ENCODE assay signal across 10 mouse cellular contexts in the genomic region with DNA sequence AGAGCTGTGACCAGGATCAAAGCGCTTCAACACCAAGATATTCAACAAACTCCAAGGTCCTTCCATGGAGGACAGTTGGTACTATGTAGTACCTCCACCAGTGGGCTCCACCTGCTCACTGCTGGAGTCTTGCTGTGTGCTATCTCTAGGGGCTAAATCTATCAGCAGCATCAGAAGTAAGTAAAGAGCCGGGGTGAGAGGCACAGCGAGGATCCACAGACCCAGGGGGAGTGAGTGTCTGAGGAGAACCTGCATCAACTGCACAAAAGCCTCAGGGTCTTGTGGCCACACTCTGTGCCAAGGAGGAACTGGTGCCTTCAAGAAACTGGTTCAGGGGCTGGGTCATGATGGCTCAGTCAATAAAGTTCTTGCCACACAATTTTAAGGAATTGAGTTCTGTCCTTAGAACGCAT. TPM values are rescaled to one million over a fixed set of nuclear protein-coding genes. Genes with fewer than 3 reads are reported as not detected.
DNase-seq lines count a peak whose midpoint lies in the region; ATAC-seq lines count a peak whose summit lies in the region.
"Had no signal": no experiment of that assay in that cellular context is flagged by ENCODE, and none has a peak within 500 bp of the region (broad histone marks: within the 10 kb centered on the region; RNA-seq: fewer than 3 reads in every experiment).

No protein-coding gene starts in this region.

- H3K4me2 ChIP-seq in midbrain, embryonic 11.5 days = no peak overlapping the region
- H3K4me2 ChIP-seq in intestine, embryonic 15.5 days (replicated peaks) = no peak overlapping the region

- no peaks in the 10 kb centered on the region for H3K36me3 ChIP-seq in midbrain, embryonic 10.5 days
- no peaks in the 10 kb centered on the region for H3K36me3 ChIP-seq in midbrain, embryonic 11.5 days (ENCODE audit: control insufficient read depth, insufficient read depth, low read length)
- H3K36me3 ChIP-seq in intestine, embryonic 15.5 days = no peaks in the 10 kb centered on the region

- WGBS in midbrain, embryonic 10.5 days = 79% methylated on average over 4 of the region's 4 CpGs
- WGBS in midbrain, embryonic 11.5 days = 79% methylated on average over 4 of the region's 4 CpGs
- WGBS in intestine, embryonic 15.5 days = 72% methylated on average over 4 of the region's 4 CpGs

- H3K4me1 ChIP-seq in midbrain, embryonic 10.5 days = peaks cover 31% of the 10 kb centered on the region
- H3K4me1 ChIP-seq in midbrain, embryonic 11.5 days (ENCODE audit: control insufficient read depth, insufficient read depth, low read length) = peaks cover 9% of the 10 kb centered on the region
- peaks cover 17% of the 10 kb centered on the region for H3K4me1 ChIP-seq in intestine, embryonic 15.5 days (replicated peaks)

- no peak overlapping the region for H3K9ac ChIP-seq in midbrain, embryonic 11.5 days (ENCODE audit: low read length)
- H3K9ac ChIP-seq in intestine, embryonic 15.5 days = no peak overlapping the region

- no peaks in the 10 kb centered on the region for H3K9me3 ChIP-seq in midbrain, embryonic 10.5 days (replicated peaks)
- no peaks in the 10 kb centered on the region for H3K9me3 ChIP-seq in midbrain, embryonic 11.5 days (ENCODE audit: control insufficient read depth, low read length)
- no peaks in the 10 kb centered on the region for H3K9me3 ChIP-seq in intestine, embryonic 15.5 days

- peak; percentile 45 for DNase-seq in embryo, embryonic 10 days (ENCODE audit: low spot score)
- no peak for DNase-seq in embryo, embryonic 11 days
- DNase-seq in midbrain, embryonic 10.5 days (ENCODE audit: low spot score) = no peak
- no peak for DNase-seq in midbrain, embryonic 11.5 days (ENCODE audit: low spot score, missing footprints)
- DNase-seq in retina, embryonic 14.5 days (ENCODE audit: low spot score) = peak; percentile 51
- DNase-seq in heart, postnatal 4 days = no peak
- DNase-seq in layer of hippocampus, postnatal 14 days (ENCODE audit: low spot score in 2 of 2) = no peak
- DNase-seq: cerebellum, adult 11-12 months had no signal

- peaks cover 25% of the 10 kb centered on the region for H3K27me3 ChIP-seq in midbrain, embryonic 10.5 days (ENCODE audit: low read depth, poor library complexity, severe bottlenecking)
- no peaks in the 10 kb centered on the region for H3K27me3 ChIP-seq in midbrain, embryonic 11.5 days (ENCODE audit: control insufficient read depth, insufficient read depth, low read length)
- H3K27me3 ChIP-seq in intestine, embryonic 15.5 days (replicated peaks) = no peaks in the 10 kb centered on the region

- H3K27ac ChIP-seq in midbrain, embryonic 10.5 days (replicated peaks) = peak overlapping the region; percentile 52; the same call in 1 of the 2 replicates
- H3K27ac ChIP-seq in midbrain, embryonic 11.5 days (ENCODE audit: low read depth, low read length) = no peak overlapping the region
- no peak overlapping the region for H3K27ac ChIP-seq in intestine, embryonic 15.5 days

- H3K4me3 ChIP-seq in midbrain, embryonic 10.5 days = no peak overlapping the region
- no peak overlapping the region for H3K4me3 ChIP-seq in midbrain, embryonic 11.5 days (ENCODE audit: low read depth, low read length)
- H3K4me3 ChIP-seq in intestine, embryonic 15.5 days (replicated peaks) = no peak overlapping the region

- ATAC-seq in midbrain, embryonic 11.5 days (ENCODE audit: low FRiP score) = no peak
- peak; percentile 32; the same call in 1 of the 2 replicates for ATAC-seq in intestine, embryonic 15.5 days

RNA-seq across cellular contexts. Expression of a gene that starts 56.6 kb away (rescaled TPM):
- 1.7 and 4.4 TPM in 2 replicates for polyA plus RNA-seq in midbrain, embryonic 10.5 days (2016; fragmentation: Nextera tagmentation; extraction: Ambion mirVana)
- 4.4 and 4.7 TPM in 2 replicates for polyA plus RNA-seq in midbrain, embryonic 11.5 days (2014; fragmentation: Nextera tagmentation; extraction: Ambion mirVana)
- polyA plus RNA-seq in intestine, embryonic 15.5 days (2015; fragmentation: Nextera tagmentation; extraction: Ambion mirVana) = 0.80 and 1.2 TPM in 2 replicates
- not detected for total RNA-seq in heart, postnatal 4 days (2021)
- total RNA-seq in layer of hippocampus, postnatal 14 days (2021) = 10 to 100 TPM; 43.3 to 48.1 TPM
- total RNA-seq: heart, adult 8-10 months had no signal

Comparison
In these comparisons a context has a peak if more than half of its experiments do, and no peak if none do; other contexts are left out.
1. DNase-seq: peak in embryo, embryonic 10 days (single experiment) and retina, embryonic 14.5 days (single experiment); none in embryo, embryonic 11 days (single experiment), midbrain, embryonic 10.5 days (single experiment), midbrain, embryonic 11.5 days (single experiment), heart, postnatal 4 days (single experiment) and layer of hippocampus, postnatal 14 days (0 of 2).